Mouse (Mus musculus): ENCODE measurements around the gene Exosc1. TPM values are rescaled to one million over a fixed set of nuclear protein-coding genes. Genes with fewer than 3 reads are reported as not detected.

Gene Exosc1
- total RNA-seq, 4 experiments from 2014 or later: 26.6 to 34.0 (median 30.8) TPM

GRCm38 (mm10) chr19:41874356-41874755 lies 58.9 kb downstream of the Exosc1 start:
- no peak for DNase-seq

Other genes with a start within 250 kb of the Exosc1 start
- 10 to 100 TPM in 2 of 4 experiments, 1 to 10 TPM in 2; 5.7 to 32.3 (median 14.2) TPM for gene Slit1, start 189.8 kb downstream of the Exosc1 start, total RNA-seq (2022)
- gene Arhgap19, start 131.4 kb downstream of the Exosc1 start, total RNA-seq (2022): 1 to 10 TPM; 4.5 to 8.6 (median 7.2) TPM
- 1 to 10 TPM; 7.5 to 9.2 (median 8.8) TPM for gene Frat1, start 103.5 kb downstream of the Exosc1 start, total RNA-seq (2022)
- 1 to 10 TPM; 1.8 to 4.4 (median 3.8) TPM for gene Frat2, start 85.3 kb downstream of the Exosc1 start, total RNA-seq (2022)
- gene Rrp12, start 37.2 kb downstream of the Exosc1 start, total RNA-seq (2022): 10 to 100 TPM; 15.8 to 17.9 (median 17.0) TPM
- gene Pgam1, start 21.5 kb downstream of the Exosc1 start, total RNA-seq (2022): 100 to 1,000 TPM; 650 to 931 (median 818) TPM
- 10 to 100 TPM; 29.5 to 40.7 (median 34.8) TPM for gene Zdhhc16, start 57 bp upstream of the Exosc1 start, total RNA-seq (2022)
- 10 to 100 TPM; 25.4 to 36.3 (median 29.7) TPM for gene Mms19, start 47.7 kb upstream of the Exosc1 start, total RNA-seq (2022)
- 10 to 100 TPM; 17.2 to 23.2 (median 21.2) TPM for gene Ubtd1, start 48.3 kb upstream of the Exosc1 start, total RNA-seq (2022)
- 1 to 10 TPM in 1 of 4 experiments, under 1 TPM in 2, not detected in 1; 0.27 to 1.3 (median 0.42) TPM for gene Ankrd2, start 102.6 kb upstream of the Exosc1 start, total RNA-seq (2022)
- 10 to 100 TPM in 2 of 4 experiments, 1 to 10 TPM in 2; 2.8 to 17.4 (median 9.1) TPM for gene Hoga1, start 112.2 kb upstream of the Exosc1 start, total RNA-seq (2022)
- 1 to 10 TPM in 2 of 4 experiments, under 1 TPM in 2; 0.58 to 3.5 (median 1.5) TPM for gene 4933411K16Rik, start 118.8 kb upstream of the Exosc1 start, total RNA-seq (2022)
- gene Morn4, start 152.9 kb upstream of the Exosc1 start, total RNA-seq (2022): 10 to 100 TPM in 3 of 4 experiments, 1 to 10 TPM in 1; 9.1 to 25.1 (median 19.8) TPM
- gene Pi4k2a, start 157.0 kb upstream of the Exosc1 start, total RNA-seq (2022): 10 to 100 TPM; 78.8 to 81.8 (median 80.4) TPM
- gene Avpi1, start 195.6 kb upstream of the Exosc1 start, total RNA-seq (2022): 100 to 1,000 TPM in 1 of 4 experiments, 10 to 100 TPM in 3; 53.5 to 107 (median 73.9) TPM
- gene Marveld1, start 214.0 kb upstream of the Exosc1 start, total RNA-seq (2022): 10 to 100 TPM; 35.2 to 56.5 (median 47.4) TPM
- 10 to 100 TPM; 53.2 to 70.1 (median 61.8) TPM for gene Zfyve27, start 230.5 kb upstream of the Exosc1 start, total RNA-seq (2022)

Measured in adrenal gland, adult 8-10 months (tissue).